Mouse (Mus musculus): ENCODE results near the gene Prrc2b. TPM values are rescaled to one million over a fixed set of nuclear protein-coding genes. Genes with fewer than 3 reads are reported as not detected.

Prrc2b gene
- total RNA-seq, 2 experiments from 2014 or later = 244 to 245 TPM

- intact Hi-C loops (cut with DNase I) = no loop called here
- no peak for DNase-seq (ENCODE audit: low spot score in 2 of 2)
Observed at GRCm38 (mm10) chr2:32248377-32249361, 97.8 kb downstream of the Prrc2b start.

DNA sequence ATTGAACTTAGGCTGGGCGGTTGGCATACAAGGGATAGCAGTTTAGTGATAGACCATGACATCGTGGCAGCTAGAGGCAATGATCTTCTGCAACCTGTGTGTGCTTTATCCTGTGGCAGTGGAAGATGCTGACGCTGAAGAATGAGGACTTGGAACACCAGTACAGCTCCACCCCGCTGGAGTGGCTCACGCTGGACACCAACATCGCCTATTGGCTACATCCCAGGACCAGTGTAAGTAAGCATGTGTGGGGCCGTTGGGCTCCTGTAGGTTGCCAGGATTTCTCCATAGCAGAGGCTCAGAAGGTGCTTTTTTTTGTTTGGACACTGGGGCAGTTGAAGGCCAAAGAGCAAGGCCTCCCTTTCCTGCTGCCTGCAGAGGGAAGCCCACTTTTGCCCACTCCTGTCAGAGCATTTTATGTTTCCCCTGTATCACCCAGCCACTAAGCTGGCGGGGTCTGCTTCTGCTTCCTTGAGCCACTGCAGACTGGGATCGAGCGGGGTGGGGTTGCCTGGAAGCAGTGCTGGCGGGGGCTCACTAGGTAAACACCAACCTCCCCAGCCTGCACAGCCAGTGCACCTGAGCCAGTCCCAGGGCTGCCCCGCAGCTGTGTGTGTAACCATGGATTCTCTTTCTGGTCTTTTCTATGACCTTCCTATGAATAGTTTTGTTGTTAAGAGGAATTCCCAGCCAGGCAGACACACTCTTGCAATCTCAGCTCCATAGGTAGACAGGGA is 101.1 kb downstream of the Prrc2b start:
- intact Hi-C loops (cut with DNase I) = no loop called here
- DNase-seq (ENCODE audit: low spot score in 2 of 2) = no peak

GRCm38 (mm10) chr2:32252658-32253057 is 101.8 kb downstream of the Prrc2b start:
- no peak for DNase-seq (ENCODE audit: low spot score in 2 of 2)
- intact Hi-C loops (cut with DNase I) = no loop called here

GRCm38 (mm10) chr2:32253352-32253751 is 102.5 kb downstream of the Prrc2b start:
- no peak for DNase-seq (ENCODE audit: low spot score in 2 of 2)
- intact Hi-C loops (cut with DNase I) = no loop called here

- intact Hi-C loops (cut with DNase I) = no loop called here
Observed at GRCm38 (mm10) chr2:32254563-32254962, 103.7 kb downstream of the Prrc2b start.

GRCm38 (mm10) chr2:32256273-32256672 is 105.4 kb downstream of the Prrc2b start:
- intact Hi-C loops (cut with DNase I) = no loop called here
- no peak for DNase-seq (ENCODE audit: low spot score in 2 of 2)

More at GRCm38 (mm10) chr2:32254563-32254962, 103.7 kb downstream of the Prrc2b start:
- no peak for DNase-seq (ENCODE audit: low spot score in 2 of 2)

DNA sequence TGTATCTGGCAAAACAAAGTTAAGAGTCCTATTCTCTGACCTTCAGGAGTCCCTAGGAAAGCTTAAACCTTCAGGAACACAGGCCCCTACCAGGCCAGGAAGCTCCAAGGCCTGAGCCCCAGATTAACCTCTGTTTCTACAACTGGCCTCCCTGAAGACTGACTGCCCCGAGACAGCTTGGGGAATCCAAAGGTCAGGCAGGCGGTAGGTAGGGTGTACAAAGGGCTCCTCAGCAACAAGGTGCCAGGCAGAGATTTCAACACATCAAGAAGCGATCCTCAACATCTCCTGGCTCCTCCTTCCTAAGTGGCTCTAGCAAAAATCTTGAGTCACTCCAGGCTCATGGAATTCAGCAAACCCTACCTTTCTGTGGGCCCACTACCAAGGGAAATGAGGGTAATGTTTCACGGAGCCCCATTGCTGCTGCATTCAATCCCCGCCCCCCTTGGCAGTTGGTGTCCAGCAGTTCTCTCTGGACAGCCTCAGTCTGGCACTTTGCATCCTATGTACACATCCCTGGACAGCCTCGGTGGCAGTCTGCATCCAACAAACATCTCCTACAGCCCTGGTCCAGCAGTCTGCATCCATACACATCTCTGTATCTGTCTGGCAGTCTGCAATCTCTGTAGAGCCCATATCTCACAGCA is 108.1 kb downstream of the Prrc2b start:
- intact Hi-C loops (cut with DNase I) = no loop called here
- DNase-seq (ENCODE audit: low spot score in 2 of 2) = no peak

GRCm38 (mm10) chr2:32259657-32260417 is 109.0 kb downstream of the Prrc2b start, which contains the start of gene Uck1:
Gene Uck1 (minus strand): TSS chr2:32260159.
- intact Hi-C loops (cut with DNase I) = no loop called here
- DNase-seq (ENCODE audit: low spot score in 2 of 2) = peak; percentile 87 to 91

- peak; percentile 41 to 53 for DNase-seq (ENCODE audit: low spot score in 2 of 2)
- intact Hi-C loops (cut with DNase I) = no loop called here
Observed at GRCm38 (mm10) chr2:32260635-32261034, 109.8 kb downstream of the Prrc2b start.

- no peak for DNase-seq (ENCODE audit: low spot score in 2 of 2)
- intact Hi-C loops (cut with DNase I) = no loop called here
Observed at GRCm38 (mm10) chr2:32275823-32276222, 124.9 kb downstream of the Prrc2b start.

- DNase-seq (ENCODE audit: low spot score in 2 of 2) = no peak
Observed at GRCm38 (mm10) chr2:32282289-32282688, 131.4 kb downstream of the Prrc2b start.

DNA sequence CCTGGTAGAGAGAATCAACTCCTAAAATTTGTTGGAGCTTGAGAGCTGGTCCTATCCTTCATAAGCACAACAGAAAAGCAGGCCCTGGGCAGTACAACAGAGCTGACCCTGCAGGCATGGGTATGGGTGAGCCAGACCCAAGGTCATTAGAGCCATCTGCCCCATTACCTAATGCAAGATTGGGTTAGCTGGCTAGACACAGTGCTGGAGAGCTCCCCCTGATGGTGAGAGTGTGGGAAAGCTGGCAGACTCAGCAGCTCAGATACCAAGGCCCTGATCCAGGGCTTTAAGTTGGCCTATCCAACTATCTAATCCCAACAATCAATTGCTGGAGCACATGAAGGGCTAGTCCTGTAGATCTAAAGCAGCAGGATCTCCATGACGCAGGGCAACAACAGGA is 131.8 kb downstream of the Prrc2b start:
- no peak for DNase-seq (ENCODE audit: low spot score in 2 of 2)
- intact Hi-C loops (cut with DNase I) = no loop called here

More at GRCm38 (mm10) chr2:32282289-32282688, 131.4 kb downstream of the Prrc2b start:
- intact Hi-C loops (cut with DNase I) = no loop called here

DNA sequence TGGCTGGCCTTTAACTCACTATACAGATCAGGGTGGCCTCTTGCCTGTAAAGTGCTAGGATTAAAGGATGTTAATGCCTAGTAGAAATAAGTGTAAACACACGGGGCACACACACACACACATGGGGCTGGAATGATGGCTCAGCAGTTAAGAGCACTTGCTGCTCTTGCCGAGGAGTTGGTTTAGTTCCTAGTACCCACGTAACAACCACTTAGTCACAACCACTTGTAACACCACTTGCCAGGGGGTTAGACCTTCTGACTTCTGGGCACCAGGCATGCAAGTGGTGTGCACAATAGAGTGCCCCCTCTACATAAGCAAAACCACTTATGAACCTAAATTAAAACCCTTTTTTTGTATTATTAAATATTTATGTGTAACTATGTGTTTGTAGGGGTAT is 133.1 kb downstream of the Prrc2b start:
- no peak for DNase-seq (ENCODE audit: low spot score in 2 of 2)
- intact Hi-C loops (cut with DNase I) = no loop called here

Small RNA genes lying within 50 kb of the gene (microRNA-seq; reads per million reads assigned to microRNA genes)
- 0 reads per million in 2 experiments for gene Gm27805

Other genes starting within 250 kb of the Prrc2b start
- 1 to 10 TPM; 2.4 to 7.1 TPM for gene Aif1l, start 200.9 kb upstream of the Prrc2b start, total RNA-seq (2021)
- 10 to 100 TPM; 51.3 to 53.5 TPM for gene Nup214, start 176.6 kb upstream of the Prrc2b start, total RNA-seq (2021)
- 1 to 10 TPM; 3.4 to 4.2 TPM for gene Fam78a, start 66.2 kb upstream of the Prrc2b start, total RNA-seq (2021)
- 10 to 100 TPM; 24.5 to 28.5 TPM for gene Plpp7, start 55.6 kb upstream of the Prrc2b start, total RNA-seq (2021)
- 10 to 100 TPM; 21.6 to 23.7 TPM for gene Pomt1, start 85.5 kb downstream of the Prrc2b start, total RNA-seq (2021)
- gene Uck1, start 109.1 kb downstream of the Prrc2b start, total RNA-seq (2021) = 10 to 100 TPM; 57.5 to 64.7 TPM
- 10 to 100 TPM; 78.9 to 83.9 TPM for gene Golga2, start 136.3 kb downstream of the Prrc2b start, total RNA-seq (2021)
- gene Swi5, start 137.0 kb downstream of the Prrc2b start, total RNA-seq (2021) = 100 to 1,000 TPM; 204 to 219 TPM
- 10 to 100 TPM; 69.5 to 79.0 TPM for gene Ciz1, start 201.2 kb downstream of the Prrc2b start, total RNA-seq (2021)
- 1,000 to 10,000 TPM; 1,093 to 1,153 TPM for gene Dnm1, start 202.3 kb downstream of the Prrc2b start, total RNA-seq (2021)
- 100 to 1,000 TPM; 265 to 282 TPM for gene 1110008P14Rik, start 230.9 kb downstream of the Prrc2b start, total RNA-seq (2021)
- 1 to 10 TPM; 1.5 to 2.6 TPM for gene Lcn2, start 237.2 kb downstream of the Prrc2b start, total RNA-seq (2021)
- 10 to 100 TPM; 43.5 to 48.3 TPM for gene Ptges2, start 244.8 kb downstream of the Prrc2b start, total RNA-seq (2021)